Mouse (Mus musculus) left cerebral cortex, adult 8-10 months (tissue): ENCODE measurements at regions not wholly inside any gene's neighbourhood (a gene's known extent, or its start where the extent isn't known, plus 50 kb on each side); places are given as distances from the start of the nearest gene placed in this dataset.

Experiments
- DNase-seq, 2 experiments: peaks; one replicate each; pipeline ENCODE4 v3.0.0; 2022; ENCODE audit warnings: low spot score in 2 of 2

GRCm38 (mm10) chr10:19533846-19534245 is 57.9 kb upstream of the Ifngr1 start:
- DNase-seq, result no peak
